Mouse (Mus musculus) cerebellum, adult 18-20 months (tissue): ENCODE results near the gene Irf2bp1.

Experiments used
- DNase-seq, 2 experiments: peaks; one replicate each; pipeline ENCODE4 v3.0.0; 2021

Gene Irf2bp1

DNA sequence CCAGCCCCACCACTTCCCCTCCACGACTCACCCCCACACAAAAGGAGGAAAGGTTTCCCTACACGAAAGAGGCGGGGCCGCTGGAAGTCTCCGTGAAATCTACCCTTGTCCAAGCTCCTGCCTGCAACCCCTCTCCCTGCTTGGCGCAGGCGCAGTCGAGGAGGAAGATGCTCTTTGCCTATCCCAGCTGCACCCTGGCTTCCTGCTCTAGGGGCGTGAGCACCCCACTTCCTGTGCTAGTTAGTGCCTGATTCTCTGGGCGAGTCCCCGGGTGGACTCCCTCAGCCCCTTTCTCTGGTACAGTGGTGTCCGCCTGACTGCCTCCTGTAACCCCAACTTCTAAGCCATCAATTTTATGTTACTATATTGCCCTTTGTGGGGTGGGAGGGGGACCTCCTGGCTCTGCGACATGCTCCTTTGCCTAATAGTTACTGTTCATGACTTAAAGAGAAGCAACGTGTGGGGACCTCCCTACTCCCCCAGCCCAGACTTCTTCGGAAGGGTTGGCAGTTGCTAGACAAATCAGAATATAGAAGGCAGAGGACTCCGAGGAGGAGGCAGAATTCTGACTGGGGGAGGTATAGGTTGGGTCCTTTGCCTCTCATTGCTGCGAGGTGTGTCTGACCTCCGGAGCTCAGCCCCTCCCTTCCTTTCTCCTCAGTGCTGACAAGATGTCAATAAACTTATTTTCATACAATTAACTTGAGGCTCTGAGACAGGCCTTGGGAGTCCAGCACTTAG, 2.6 kb upstream of the Irf2bp1 start:
- no peak for DNase-seq

DNA sequence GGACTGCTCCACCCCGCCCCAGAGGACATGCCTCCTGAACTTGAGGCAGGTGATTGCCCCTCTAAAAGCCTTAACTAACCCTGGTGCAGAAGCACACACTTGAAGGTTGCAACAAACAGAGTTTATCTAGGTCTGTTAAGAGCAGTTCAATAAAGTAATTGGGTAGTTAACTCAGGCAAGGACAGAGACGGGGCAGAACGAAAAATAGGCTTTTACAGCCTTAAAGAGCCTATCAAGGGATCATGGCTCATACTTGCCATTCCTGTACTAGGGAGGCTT, 2.1 kb upstream of the Irf2bp1 start:
- DNase-seq: no peak

DNA sequence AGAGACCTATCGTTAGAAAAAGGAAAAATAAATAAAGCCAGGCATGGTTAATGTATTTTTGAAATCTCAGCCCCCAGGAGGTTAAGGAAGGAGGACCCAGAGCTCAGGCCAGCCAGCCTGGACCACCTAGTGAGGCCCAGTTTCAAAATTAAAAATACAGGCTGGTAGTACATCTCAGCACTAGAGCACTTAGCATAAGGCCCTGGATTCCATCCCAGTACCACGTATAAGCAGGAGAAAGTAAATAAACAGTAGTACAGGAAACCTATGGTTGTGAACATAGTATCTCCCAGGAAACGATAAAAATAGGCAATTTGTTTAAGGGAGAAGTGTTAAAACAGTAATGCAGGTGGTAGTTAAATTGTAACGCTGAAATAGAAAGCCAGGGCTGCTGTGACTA, 1.7 kb upstream of the Irf2bp1 start:
- no peak for DNase-seq

DNA sequence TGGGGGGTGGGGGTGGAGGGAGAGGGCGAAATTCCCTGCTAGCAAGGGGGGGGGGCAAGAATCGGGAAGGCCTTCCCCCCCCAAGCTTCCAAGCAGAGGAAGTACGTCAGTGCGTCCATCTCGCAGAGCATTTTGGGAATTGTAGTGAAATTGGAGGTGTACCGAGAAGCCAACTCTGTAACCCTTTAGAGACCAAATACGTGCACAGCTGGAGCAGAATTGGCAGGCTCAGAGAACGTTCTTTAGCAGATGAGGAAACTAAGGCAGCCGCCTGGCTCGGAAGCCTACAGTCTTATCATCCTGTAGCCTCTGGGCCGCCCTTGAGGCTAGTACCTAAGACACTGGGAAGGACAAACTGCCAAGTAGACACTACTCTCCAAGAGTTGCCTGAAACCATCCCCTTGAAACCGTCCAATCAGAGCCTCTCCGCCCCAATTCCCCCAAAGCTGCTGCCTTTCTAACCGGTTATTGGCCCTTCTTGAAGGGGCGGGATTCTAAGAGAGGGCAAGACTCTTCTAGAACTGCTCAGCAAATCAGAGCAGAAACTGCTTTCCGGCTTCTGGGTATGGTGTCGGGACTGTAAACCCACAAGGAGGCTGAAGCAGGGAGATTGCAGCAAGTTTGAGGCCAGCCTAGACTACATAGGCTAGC, 871 bp upstream of the Irf2bp1 start:
- peak; percentile 81 to 87 for DNase-seq

DNA sequence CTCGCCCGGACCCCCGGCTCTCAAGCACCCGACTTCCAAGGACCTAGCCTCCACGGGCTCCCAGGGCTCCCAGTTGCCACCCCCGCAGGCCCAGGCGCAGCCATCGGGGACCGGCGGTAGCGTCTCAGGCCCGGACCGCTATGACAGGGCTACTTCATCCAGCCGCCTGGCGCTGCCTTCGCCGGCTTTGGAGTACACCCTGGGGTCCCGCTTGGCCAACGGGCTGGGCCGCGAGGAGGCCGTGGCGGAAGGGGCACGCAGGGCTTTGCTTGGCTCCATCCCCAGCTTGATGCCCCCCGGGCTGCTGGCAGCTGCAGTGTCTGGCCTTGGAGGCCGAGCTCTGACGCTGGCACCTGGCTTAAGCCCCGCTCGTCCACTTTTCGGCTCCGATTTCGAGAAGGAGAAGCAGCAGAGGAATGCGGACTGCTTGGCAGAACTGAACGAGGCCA, 811 bp downstream of the Irf2bp1 start:
- peak in 1 of 2 experiments; percentile 59 for DNase-seq

DNA sequence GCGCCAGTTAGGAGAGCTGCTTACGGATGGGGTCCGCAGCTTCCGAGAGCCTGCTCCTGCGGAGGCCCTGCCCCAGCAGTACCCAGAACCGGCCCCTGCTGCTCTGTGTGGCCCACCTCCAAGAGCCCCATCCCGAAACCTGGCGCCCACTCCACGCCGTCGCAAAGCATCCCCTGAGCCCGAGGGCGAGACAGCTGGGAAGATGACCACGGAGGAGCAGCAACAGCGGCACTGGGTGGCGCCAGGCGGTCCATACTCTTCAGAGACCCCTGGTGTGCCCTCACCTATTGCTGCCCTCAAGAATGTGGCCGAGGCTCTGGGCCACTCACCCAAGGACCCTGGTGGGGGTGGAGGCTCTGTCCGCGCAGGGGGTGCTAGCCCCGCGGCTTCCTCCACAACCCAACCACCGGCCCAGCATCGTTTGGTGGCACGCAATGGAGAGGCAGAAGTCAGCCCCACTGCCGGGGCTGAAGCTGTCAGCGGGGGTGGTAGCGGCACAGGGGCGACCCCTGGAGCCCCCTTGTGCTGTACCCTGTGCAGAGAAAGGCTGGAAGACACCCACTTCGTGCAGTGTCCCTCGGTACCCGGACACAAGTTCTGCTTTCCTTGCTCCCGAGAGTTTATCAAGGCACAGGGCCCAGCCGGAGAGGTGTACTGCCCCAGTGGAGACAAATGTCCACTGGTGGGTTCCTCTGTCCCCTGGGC, 1.7 kb downstream of the Irf2bp1 start:
- DNase-seq: peak in 1 of 2 experiments; percentile 48

DNA sequence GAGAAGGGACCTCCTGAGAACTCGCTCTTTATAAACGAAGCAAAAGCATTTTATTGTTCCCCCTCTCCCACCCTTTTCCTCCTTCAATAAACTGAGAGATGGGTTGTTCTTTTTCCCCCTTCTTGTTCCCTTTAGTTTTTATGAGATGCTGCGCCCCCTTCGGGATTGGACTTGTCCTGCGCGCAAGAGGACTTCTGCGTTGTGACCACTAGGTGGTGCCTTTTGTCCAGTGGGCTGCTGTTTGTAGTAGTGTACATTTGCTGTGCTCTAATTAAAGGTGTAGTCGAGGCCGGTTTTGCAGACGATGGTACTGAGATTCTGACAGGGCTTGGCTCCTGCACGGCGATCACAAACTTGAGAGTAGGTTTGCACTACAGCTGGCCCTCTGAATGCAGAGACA, 2.6 kb downstream of the Irf2bp1 start:
- DNase-seq: peak; percentile 77 to 86

DNA sequence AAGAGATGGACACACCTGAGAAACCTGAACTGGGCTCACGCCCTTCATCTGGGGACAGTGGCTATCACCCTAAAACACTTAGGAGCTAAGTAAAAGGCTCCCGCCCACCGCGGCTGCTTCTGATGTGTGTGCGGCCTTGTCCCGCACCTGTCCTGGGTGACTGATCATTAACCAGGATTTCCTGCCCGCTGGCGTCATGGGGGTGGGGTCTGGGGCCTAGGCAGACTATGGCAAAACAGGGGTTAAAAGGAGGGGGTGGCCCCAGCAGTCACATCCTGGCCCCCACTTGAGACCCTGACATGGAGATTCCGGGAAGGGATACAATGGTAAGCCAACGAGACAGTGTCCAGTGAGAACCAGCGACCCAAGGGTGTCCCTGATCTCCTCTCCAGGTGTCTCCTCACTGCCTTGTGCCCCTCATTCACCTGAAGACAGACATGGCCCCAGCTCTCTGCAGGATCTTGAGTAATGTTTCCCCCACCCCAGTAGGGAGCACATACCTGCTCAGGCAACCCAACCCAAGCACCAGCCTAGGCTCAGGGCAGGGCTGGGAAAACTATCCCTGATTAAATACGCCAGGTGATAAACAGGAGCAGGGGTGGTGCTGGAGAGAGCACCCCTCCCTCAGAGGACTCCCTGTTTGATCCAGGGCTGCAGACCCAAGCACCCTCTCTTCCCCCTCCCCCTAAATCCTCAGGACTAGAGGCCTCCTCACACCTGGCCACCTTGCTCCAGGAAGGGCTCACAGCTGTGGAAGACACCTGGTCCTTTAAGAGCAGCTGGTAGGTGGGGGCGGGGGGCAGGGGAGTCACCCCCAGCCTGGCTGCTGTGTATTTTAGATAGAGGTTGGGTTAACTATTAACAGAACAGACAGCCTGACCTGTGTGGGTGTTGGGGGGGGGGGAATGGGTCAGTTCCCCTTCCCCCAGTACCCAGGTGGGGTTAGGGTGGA, 3.5 kb downstream of the Irf2bp1 start:
- DNase-seq: no peak

DNA sequence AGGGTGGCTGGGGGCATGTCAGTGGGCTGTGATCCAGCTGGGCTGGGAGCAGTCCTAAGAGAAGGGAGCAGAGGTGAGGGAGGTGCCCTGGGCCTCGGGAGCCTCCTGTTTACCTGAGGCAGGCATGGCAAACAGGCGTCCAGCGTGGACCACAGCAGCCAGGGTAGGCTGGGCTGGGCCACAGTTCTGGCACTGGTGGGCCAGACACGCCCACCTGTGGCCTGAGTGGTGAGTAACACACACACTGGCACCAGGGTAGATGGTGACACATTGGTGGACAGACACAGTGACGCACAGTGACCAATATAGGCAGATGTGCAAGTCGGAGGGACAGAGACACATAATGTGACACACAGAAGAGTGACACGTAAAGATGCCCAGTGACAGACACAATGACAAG, 6.7 kb downstream of the Irf2bp1 start:
- no peak for DNase-seq

DNA sequence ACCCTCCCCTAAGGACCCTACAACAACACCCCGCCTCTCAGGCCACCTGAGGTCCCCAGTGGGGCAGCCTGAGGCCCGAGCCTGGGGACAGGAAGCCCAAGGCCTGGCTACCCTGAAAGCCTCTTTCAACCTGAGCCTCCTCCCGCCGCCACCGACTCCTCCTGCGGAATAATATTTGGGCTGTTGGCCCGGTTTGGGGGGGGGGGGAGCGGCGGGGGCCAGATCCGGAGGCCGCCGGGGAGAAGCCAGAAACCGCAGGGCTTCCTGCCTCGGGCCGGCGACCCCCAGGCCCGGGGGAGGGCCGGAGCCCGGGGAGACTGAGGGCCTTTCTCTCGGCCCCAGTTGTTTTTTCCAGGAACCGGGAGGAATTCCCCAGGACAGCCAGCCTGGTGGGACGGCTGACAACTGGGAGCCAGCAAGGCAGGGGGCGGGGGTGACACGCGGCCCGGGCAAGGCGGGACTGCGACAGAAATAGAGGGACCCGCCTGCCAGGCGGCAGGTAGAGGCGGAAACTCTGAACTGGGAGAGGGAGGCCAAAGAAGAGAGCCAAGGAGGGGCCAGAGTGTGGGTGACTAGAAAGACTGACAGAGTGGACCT, 8.3 kb downstream of the Irf2bp1 start:
- peak; percentile 46 to 47 for DNase-seq

DNA sequence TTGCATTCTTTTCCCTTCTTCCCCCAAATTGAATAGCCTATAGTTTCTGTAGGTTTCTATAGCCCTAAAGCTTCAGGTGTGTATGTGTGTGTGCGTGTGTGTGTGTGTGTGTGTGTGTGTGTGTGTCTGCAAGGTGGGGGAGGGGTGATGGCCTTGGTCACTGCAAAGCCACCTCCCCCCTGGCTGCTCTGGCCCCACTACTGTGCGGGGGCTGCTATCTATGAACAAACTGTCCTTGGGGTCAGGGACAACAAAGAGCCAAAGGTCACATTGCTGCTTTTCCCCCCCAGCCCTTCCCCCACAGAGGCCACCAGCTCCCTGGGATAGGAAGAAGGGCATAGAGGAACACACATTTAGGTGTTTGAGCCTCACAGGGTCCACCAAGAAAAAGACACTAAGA, 9.0 kb downstream of the Irf2bp1 start:
- DNase-seq: no peak

DNA sequence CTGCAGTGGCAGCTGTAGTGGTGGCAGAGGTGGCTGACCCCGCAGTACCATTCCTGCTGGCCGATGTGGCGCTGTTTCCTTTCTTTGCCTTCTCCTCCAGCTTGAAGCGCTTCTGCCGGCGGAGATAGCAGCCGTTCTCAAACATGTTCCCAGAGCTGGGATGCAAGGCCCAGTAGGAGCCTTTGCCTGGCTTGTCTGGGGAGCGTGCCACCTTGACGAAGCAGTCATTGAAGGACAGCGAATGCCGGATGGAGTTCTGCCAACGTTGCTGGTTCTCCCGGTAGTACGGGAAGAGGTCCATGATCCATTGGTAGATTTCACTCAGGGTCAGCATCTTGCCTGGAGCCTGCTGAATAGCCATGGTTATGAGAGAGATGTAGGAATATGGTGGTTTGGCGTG, 10.6 kb downstream of the Irf2bp1 start:
- DNase-seq: no peak

DNA sequence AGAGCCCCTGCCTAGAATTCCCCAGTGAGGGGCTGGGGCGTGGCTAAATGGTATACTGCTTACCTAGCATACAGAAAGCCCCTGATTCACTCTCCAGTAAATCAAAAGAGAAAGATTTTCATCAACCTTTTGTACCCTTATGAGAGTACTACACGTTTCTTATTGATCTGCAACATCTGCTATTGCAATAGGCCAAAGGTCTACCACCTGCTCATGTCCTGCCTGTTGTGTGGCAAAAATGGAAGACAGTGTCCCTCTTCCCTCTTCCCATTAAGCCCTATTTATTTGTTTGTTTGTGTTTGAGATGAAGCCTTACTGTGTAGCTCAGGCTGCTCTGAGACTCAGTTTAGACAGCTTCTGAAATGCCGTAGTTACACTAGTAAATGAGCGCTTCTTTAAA, 12.2 kb downstream of the Irf2bp1 start:
- no peak for DNase-seq

DNA sequence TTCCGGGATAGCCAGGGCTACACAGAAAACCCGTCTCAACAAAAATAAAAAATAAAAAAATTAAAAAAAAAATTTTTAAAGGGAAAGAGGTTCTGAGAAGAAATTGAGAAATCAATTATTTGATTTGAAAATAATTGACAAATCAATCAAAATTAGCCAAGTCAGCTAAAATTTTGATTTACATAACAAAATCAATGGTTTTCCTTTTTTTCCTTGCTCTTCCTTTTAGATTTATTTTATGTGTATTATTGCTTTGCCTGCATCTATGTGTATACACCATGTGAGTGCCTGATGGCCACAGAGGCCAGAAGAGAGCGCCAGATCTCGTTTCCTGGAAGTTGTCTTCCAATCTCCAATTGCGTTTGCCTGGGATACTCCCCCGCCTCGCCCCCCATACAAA, 14.1 kb downstream of the Irf2bp1 start:
- no peak for DNase-seq

DNA sequence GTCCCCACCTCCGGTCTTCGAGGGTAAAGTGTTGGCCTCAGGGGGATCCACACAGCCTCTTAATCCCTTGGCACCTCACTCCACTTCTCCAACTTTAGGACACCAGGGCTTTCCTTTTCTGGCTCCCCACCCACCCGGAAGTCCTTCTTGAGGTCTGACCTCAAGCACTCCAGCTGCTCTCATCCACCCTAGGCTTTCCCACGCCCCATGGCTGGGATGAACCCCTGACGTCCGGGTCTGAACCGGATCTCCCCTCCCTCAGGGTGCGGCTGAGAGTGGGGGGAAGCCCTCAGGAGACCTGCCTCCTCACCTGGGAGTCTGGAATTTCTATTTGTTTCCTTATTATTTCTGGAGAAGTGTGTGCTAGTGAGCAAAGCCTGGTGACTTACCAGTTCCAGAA, 17.2 kb downstream of the Irf2bp1 start:
- DNase-seq: no peak

DNA sequence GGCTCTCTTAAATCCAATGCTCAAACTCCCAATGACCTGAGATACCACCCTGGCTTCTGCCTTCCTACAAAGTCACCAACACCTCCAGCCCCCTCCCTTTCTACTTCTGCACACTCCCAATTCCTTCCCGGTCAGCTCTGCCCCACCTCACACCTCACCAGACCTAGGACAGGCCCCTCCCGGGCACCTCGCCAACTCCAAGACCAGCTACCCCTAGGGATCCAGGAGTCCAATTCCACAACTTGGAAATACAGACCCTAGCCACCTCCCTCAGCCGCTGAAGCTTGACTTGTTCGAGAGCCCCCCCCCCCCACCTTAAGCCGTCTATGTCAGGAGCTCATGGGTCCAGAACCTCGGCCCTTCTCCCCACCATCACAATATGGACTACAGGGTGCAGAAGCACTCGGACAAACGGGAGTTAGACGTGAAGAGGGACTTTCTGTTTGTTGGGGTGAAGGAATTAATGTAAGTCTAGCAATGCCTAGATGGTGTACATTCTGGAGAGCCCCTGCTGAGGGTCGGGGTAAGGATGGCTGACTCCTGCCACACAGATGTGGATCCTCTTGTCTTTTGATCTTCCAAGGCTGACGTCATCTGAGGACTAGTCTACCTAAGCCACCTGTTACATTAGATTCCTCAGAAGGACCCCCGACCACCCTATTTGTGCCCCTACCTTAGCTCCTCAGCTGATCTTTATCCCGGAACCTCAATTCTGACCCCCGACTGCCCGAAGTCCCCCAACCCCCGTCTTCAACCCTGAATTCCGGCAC, 18.5 kb downstream of the Irf2bp1 start:
- DNase-seq: peak in 1 of 2 experiments; percentile 39

DNA sequence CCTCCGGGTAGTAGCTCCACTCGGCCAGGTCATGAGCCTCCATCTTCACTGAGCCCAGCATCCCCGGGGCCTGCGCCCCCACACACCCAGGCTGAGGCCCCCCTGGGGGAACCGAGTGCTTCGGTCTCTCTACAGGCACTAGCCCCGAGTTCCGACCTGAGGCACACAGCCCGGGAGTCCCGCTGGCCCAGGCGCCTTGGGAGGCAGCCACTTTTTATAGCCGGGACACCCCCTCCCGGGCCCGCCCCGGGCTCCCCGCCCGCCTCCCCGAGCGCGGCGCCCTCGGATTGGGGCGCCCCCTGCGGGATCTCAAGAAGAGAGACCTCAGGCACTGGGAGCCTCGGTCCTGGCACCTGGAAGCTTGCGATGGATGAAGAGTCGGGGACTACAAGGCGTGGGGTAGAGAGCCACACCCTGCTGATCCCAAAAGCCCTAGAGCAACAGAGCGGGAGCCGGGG, 19.5 kb downstream of the Irf2bp1 start, which contains the start of gene Foxa3:
Foxa3 (minus strand) TSS at position 182 of the 458 bp plus-strand sequence.
- peak; percentile 39 to 58 for DNase-seq

DNA sequence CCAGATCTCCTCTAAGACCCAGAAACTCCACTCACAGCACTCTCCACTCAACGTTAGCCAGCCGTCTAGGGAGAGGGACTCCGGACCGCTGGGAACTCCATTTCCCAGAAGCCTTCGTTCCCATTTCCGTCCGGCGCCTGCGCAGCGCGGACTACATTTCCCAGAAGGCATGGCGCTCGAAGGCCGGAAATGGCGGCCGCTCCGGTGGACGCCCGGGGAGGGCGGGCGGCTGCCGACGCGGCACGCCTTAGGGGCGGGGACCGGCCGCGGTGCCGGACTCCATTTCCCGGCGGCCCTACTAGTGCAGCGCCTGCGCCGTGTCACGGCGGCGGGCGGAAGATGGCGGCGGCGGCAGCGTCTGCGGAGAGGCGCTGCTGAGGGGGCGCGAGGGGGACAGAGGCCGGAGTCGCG, 20.3 kb downstream of the Irf2bp1 start, which contains the start of gene Sympk:
Sympk (plus strand) TSS at position 282 of the 411 bp plus-strand sequence.
- peak; percentile 95 to 97 for DNase-seq

DNA sequence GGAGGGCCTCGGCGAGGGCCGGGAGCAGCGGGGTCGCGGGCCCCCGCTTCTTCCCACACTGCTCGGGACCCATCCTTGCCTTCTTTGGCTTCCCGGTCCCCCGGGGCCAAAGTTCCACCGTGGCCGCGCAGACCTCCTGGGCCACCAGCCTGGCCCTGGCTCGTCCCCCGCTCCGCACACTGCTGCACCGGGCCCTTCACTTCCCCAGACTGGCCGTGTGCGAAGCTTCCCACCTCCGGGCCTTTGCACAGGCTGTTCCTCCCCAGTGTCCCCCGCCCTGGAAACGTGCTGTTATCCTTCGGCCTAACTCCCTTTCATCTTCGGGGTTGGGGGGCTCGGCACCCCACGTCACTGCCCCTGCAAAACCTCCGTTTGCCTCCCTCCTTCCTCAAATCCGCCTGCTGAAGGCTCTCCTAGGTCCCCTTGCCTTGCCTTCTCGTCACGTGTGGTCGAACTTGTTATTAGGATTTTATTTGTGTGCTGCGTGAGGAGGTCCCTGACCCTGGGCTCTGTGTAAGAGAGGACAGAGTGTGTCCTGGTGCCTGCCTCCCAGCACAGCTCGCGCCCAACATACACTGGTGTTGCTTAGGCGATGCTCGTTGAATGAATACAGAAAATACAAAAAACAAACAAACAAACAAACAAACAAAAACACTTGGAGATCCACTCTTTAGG, 20.9 kb downstream of the Irf2bp1 start:
- peak in 1 of 2 experiments; percentile 43 for DNase-seq

DNA sequence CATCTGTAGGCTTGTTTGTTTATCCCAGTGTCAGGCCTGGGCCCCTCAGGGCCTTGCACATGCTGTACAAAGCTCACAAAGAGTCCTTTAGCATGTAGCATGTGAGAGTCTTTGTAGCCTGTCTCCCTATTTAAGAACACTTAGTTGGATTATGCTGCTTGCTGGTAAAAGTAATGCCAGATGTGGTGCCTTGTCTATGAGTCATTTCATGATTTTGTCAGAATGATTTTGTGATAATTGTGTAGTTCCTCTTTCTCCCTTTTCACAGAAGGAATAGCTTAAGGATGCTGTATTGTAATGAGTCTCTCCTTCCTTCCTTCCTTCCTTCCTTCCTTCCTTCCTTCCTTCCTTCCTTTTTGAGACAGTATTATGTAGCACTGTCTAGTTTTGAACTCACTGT, 24.2 kb downstream of the Irf2bp1 start:
- no peak for DNase-seq
